Mouse (Mus musculus) cerebellum, adult 2 months (tissue): ENCODE measurements around the gene Tmem88. TPM values are rescaled to one million over a fixed set of nuclear protein-coding genes. Genes with fewer than 3 reads are reported as not detected.

ENCODE experiments used
- DNase-seq, 2 experiments: peaks; one replicate each; pipeline ENCODE4 v3.0.0; 2021
- H3K27ac ChIP-seq: fragments of 200-500 bp; 2 replicates; pipeline ENCODE4 v1.5.1; 2012; ENCODE audit warnings: low read length, control low read depth, inconsistent platforms; ENCODE audit not compliant: insufficient read depth
- H3K27me3 ChIP-seq: fragments of 200-500 bp; 2 replicates; pipeline ENCODE4 v1.6.1; 2012; ENCODE audit warnings: inconsistent platforms, mild to moderate bottlenecking, low read length, moderate library complexity; ENCODE audit not compliant: control insufficient read depth, insufficient read depth
- H3K4me1 ChIP-seq: fragments of 200-500 bp; 2 replicates; pipeline ENCODE4 v1.6.1; 2011; ENCODE audit warnings: low read length; ENCODE audit not compliant: control insufficient read depth, insufficient read depth
- H3K4me3 ChIP-seq: fragments of 200-500 bp; replicated peaks from 2 replicates; pipeline ENCODE3; 2011; ENCODE audit warnings: mild to moderate bottlenecking, low read depth, low read length, control low read depth; ENCODE audit not compliant: insufficient read depth
- CTCF ChIP-seq: fragments of 200-500 bp; IDR thresholded peaks from 2 replicates; pipeline ENCODE4 v1.5.1; 2011; ENCODE audit warnings: low read depth, mild to moderate bottlenecking, control low read depth, low read length, moderate library complexity, borderline replicate concordance; ENCODE audit not compliant: insufficient read depth
- POLR2A ChIP-seq: fragments of 200-500 bp; IDR thresholded peaks from 2 replicates; pipeline ENCODE4 v1.6.1; 2011; ENCODE audit warnings: low read length, control low read depth, borderline replicate concordance; ENCODE audit not compliant: insufficient read depth
- WGBS: fragments of 180-500 bp; shearing (Covaris S2); methylation state at CpG from one replicate; pipeline ENCODE4 v1.1.7; 2018; 5-methylcytosine and 5-hydroxymethylcytosine counted together
- polyA plus RNA-seq: library from polyadenylated mRNA; depleted of rRNA; stranded (reverse); fragments of >200 nt; gene quantifications from 2 replicates; pipeline ENCODE4 v1.2.3, GENCODE M21; 2012

Tmem88 gene
- polyA plus RNA-seq, 1 experiment = 6.0 TPM

DNA sequence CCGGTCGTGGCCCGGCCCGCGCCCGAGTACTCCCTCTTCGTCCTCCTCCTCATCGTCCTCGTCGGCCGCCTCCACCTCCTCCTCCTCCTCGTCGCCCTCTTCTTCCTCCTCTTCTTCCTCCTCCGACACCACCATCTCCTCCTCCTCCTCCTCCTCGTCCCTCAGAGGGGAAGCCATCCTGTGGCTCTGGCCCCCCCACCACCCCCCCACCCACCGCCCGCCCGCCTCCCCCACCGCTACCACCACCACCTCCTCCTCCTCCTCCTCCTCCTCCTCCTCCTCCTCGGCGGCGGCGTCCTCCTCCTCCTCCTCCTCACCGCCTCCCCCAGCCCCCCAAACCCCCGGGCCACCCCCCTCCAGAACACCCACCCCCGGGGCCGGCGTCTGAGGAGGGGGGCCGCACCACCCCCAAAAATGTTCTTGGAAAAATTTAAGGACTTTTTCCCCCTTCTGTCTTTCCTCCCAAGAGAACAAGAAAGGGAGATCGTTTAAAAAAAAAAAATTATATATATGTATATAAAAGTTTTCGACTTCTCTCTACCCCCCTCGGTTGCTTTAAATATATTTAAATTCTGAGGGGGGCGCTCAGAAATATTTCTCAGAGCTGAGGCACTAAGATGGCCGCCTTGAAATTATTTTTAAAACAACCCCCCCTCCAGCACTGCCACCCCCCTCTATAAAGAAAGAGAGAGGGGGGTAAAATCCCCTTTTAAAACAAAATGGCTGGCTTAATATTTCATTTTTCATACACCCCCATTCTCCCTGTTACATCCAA, 28.6 kb downstream of the Tmem88 start, which contains the start of gene Chd3:
Chd3 (minus strand) TSS at position 192 of the 775 bp plus-strand sequence.
- no peak for TF ChIP-seq CTCF
- TF ChIP-seq POLR2A = no peak
- Histone ChIP-seq H3K4me1 (peaks cover 43% of the 10 kb centered on the region), H3K27me3 (no peaks in the 10 kb centered on the region), H3K4me3 (peak within 1 kb of the TSS; percentile 90), H3K27ac (peak within 1 kb of the TSS; percentile 49)
- 2% methylated on average over 13 of the region's 34 CpGs for WGBS
- no peak for DNase-seq

GRCm38 (mm10) chr11:69368356-69369214, 29.4 kb downstream of the Tmem88 start:
- DNase-seq = peak; percentile 53 to 66
- H3K27me3 ChIP-seq = no peaks in the 10 kb centered on the region
- H3K4me3 ChIP-seq = peak overlapping the region; percentile 90
- peak overlapping the region; percentile 49 for H3K27ac ChIP-seq
- under 1% methylated on average over 72 of the region's 106 CpGs for WGBS
- H3K4me1 ChIP-seq = peaks cover 42% of the 10 kb centered on the region
- 0 out of 2 replicates have a peak, but pooled peaks have one; percentile 9 for TF ChIP-seq POLR2A
- TF ChIP-seq CTCF = no peak

GRCm38 (mm10) chr11:69367616-69368355, 30.2 kb downstream of the Tmem88 start:
- Histone ChIP-seq H3K27ac (no peak overlapping the region), H3K27me3 (no peaks in the 10 kb centered on the region), H3K4me1 (peaks cover 35% of the 10 kb centered on the region), H3K4me3 (peak overlapping the region; percentile 73)
- TF ChIP-seq POLR2A (no peak), CTCF (no peak)
- DNase-seq = peak in 1 of 2 experiments; percentile 37
- 2% methylated on average over 22 of the region's 22 CpGs for WGBS

DNA sequence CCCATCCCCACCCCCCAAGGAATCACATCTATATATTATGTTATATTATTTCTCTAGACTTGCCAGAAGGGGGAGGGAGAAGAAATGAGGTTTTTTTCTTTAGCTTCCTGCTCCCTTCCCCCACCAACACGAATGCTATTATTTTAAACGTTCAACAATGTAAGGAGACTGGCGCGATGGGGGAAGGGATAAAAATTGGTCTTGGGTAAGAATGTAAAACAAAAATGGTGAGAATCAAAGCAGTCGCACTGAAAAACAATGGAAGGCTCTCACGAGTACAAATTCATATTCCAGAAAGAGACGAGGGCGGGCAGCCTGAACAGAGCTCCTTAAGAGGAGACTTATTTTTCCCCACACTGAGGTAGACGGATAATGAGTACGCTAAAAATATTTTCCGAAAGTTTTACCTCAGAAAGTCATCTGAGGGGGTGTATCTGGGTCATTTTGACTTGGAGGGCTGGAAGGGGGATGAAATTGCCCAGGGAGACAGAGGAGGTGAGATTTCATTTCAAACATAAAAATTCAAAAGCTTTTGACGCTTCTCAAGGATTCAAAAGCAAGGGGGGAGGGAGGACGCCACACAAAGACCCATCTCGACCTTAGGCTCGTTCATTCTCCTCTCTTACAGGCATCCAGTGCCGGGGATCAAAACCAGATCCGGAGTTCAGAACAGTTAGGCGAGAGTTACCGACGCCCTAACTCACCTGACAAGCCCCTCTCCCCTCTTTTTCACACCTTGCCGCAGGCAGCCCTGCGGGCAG, 31.0 kb downstream of the Tmem88 start:
- no peak for DNase-seq
- H3K4me3 ChIP-seq = peak overlapping the region; percentile 54
- no peak for TF ChIP-seq CTCF
- TF ChIP-seq POLR2A = no peak
- no peak overlapping the region for H3K27ac ChIP-seq
- WGBS = under 1% methylated on average over 22 of the region's 22 CpGs
- H3K27me3 ChIP-seq = no peaks in the 10 kb centered on the region
- peaks cover 32% of the 10 kb centered on the region for H3K4me1 ChIP-seq

GRCm38 (mm10) chr11:69366157-69366854, 31.7 kb downstream of the Tmem88 start:
- DNase-seq = peak; percentile 79 to 80
- Histone ChIP-seq H3K27me3 (no peaks in the 10 kb centered on the region), H3K4me3 (peak overlapping the region; percentile 54), H3K4me1 (peaks cover 26% of the 10 kb centered on the region), H3K27ac (peak overlapping the region; percentile 60)
- 1% methylated on average over 26 of the region's 26 CpGs for WGBS
- no peak for TF ChIP-seq CTCF
- TF ChIP-seq POLR2A = no peak

- 36% methylated on average over 6 of the region's 6 CpGs for WGBS
- Histone ChIP-seq H3K27ac (peak overlapping the region; percentile 60), H3K4me1 (peaks cover 26% of the 10 kb centered on the region), H3K4me3 (peak overlapping the region; percentile 54), H3K27me3 (no peaks in the 10 kb centered on the region)
- TF ChIP-seq CTCF (no peak), POLR2A (no peak)
- no peak for DNase-seq
Observed at GRCm38 (mm10) chr11:69365722-69366121, 32.3 kb downstream of the Tmem88 start.

- TF ChIP-seq POLR2A = no peak
- TF ChIP-seq CTCF = no peak
- peaks cover 26% of the 10 kb centered on the region for H3K4me1 ChIP-seq
- no peaks in the 10 kb centered on the region for H3K27me3 ChIP-seq
- peak overlapping the region; percentile 60; the same call in 1 of the 2 replicates for H3K27ac ChIP-seq
- no peak overlapping the region for H3K4me3 ChIP-seq
- peak; percentile 89 to 90 for DNase-seq
- 5% methylated on average over 6 of the region's 6 CpGs for WGBS
Observed at GRCm38 (mm10) chr11:69364910-69365309, 33.1 kb downstream of the Tmem88 start.
